Mouse (Mus musculus): ENCODE results near the gene Mtr.

- TF ChIP-seq POLR2A (IDR thresholded peaks at IDR 0.05; ENCODE audit: extremely low read depth, insufficient read depth, low read length) (no peak), CTCF (IDR thresholded peaks at IDR 0.05; ENCODE audit: low read depth, low read length) (no peak)
Observed at GRCm38 (mm10) chr13:12188804-12189203, 69.1 kb downstream of the Mtr start.

Measured in liver, adult 2 months (tissue).